ENCODE assay signal across 24 mouse cellular contexts in the genomic region with DNA sequence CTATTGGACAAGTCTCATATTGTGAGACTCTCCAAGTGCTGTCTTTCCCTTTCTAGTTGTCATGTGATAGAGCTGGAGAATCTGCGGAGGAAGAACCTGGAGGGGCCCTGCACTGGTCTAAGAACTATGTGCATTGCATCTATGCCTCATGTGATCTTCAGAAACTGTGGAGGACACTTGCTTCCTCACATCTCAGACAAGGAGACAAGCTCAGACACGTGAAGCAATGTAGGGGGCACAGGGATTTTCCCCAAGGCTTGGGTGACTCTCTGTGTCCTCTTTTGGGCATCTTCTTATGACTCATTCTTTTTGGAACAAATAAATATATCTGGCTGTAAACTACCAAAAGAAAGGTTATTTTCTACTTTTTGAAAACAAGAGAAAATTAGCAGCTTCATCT.
"Had no signal": no experiment of that assay in that cellular context is flagged by ENCODE, and none has a peak within 500 bp of the region (broad histone marks: within the 10 kb centered on the region; RNA-seq: fewer than 3 reads in every experiment).

No protein-coding gene starts in this region.

- H3K27ac ChIP-seq: heart, adult 2 months; heart, embryonic 10.5 days; heart, embryonic 13.5 days; heart, embryonic 15.5 days; hindbrain, embryonic 13.5 days; kidney, embryonic 15.5 days; kidney, postnatal 0 days; limb, embryonic 13.5 days; limb, embryonic 15.5 days; liver, embryonic 12.5 days; liver, embryonic 14.5 days had no signal

- DNase-seq: gastrocnemius, postnatal 14 days; gastrocnemius, postnatal 36 days; heart, adult 11 months; heart, adult 2 months; heart, postnatal 36 days; kidney, adult 11 months; kidney, adult 2 months; kidney, adult 9 months; kidney, postnatal 36 days; layer of hippocampus, adult 9-11 months; layer of hippocampus, postnatal 36 days; left cerebral cortex, postnatal 4 days had no signal

- H3K27me3 ChIP-seq: heart, embryonic 13.5 days; heart, embryonic 15.5 days; hindbrain, embryonic 13.5 days; kidney, embryonic 15.5 days; limb, embryonic 13.5 days; limb, embryonic 15.5 days; liver, embryonic 12.5 days had no signal

- H3K9ac ChIP-seq: heart, embryonic 13.5 days; heart, embryonic 15.5 days; hindbrain, embryonic 13.5 days; kidney, embryonic 15.5 days; limb, embryonic 13.5 days; limb, embryonic 15.5 days; liver, embryonic 12.5 days; liver, embryonic 14.5 days had no signal

- ATAC-seq: hindbrain, embryonic 16.5 days; intestine, embryonic 16.5 days; liver, embryonic 12.5 days had no signal

- H3K36me3 ChIP-seq: heart, embryonic 10.5 days; heart, embryonic 13.5 days; heart, embryonic 15.5 days; hindbrain, embryonic 13.5 days; kidney, embryonic 15.5 days; limb, embryonic 13.5 days; limb, embryonic 15.5 days; liver, embryonic 12.5 days had no signal

- H3K9me3 ChIP-seq: heart, embryonic 10.5 days; heart, embryonic 15.5 days; hindbrain, embryonic 13.5 days; kidney, embryonic 15.5 days; limb, embryonic 13.5 days; limb, embryonic 15.5 days; liver, embryonic 12.5 days had no signal

- H3K4me3 ChIP-seq: heart, adult 2 months; heart, embryonic 10.5 days; heart, embryonic 13.5 days; heart, embryonic 15.5 days; hindbrain, embryonic 13.5 days; kidney, embryonic 15.5 days; limb, embryonic 13.5 days; limb, embryonic 15.5 days; liver, embryonic 12.5 days had no signal

- H3K4me2 ChIP-seq: heart, embryonic 13.5 days; heart, embryonic 15.5 days; hindbrain, embryonic 13.5 days; kidney, embryonic 15.5 days; limb, embryonic 13.5 days; limb, embryonic 15.5 days; liver, embryonic 12.5 days had no signal

- H3K4me1 ChIP-seq: heart, embryonic 10.5 days; heart, embryonic 13.5 days; heart, embryonic 15.5 days; hindbrain, embryonic 13.5 days; kidney, embryonic 15.5 days; limb, embryonic 13.5 days; limb, embryonic 15.5 days; liver, embryonic 12.5 days had no signal
